Mouse (Mus musculus) left cerebral cortex, adult 2 months (tissue): ENCODE measurements at regions not wholly inside any gene's neighbourhood (a gene's known extent, or its start where the extent isn't known, plus 50 kb on each side); places are given as distances from the start of the nearest gene placed in this dataset.

Experiments
- DNase-seq, 2 experiments: peaks; one replicate each; pipeline ENCODE4 v3.0.0; 2021 to 2022; ENCODE audit warnings: low spot score in 2 of 2, mixed read lengths in 1 of 2; ENCODE audit errors: extremely low spot score in 1 of 2
- H3K27ac ChIP-seq: fragments of 200-600 bp; 2 replicates; pipeline ENCODE4 v1.8.1; 2022
- H3K4me3 ChIP-seq: fragments of 200-600 bp; 2 replicates; pipeline ENCODE4 v1.8.1; 2022
- CTCF ChIP-seq: fragments of 200-600 bp; IDR thresholded peaks from 2 replicates; pipeline ENCODE4 v1.8.1; 2022; ENCODE audit warnings: antibody characterized with exemption, mild to moderate bottlenecking, moderate library complexity
- intact Hi-C: fragments of 180-260 bp; cut with DNase I; formaldehyde crosslinking; loops from one replicate; pipeline ENCODE4 v1.15.1; 2025

DNA sequence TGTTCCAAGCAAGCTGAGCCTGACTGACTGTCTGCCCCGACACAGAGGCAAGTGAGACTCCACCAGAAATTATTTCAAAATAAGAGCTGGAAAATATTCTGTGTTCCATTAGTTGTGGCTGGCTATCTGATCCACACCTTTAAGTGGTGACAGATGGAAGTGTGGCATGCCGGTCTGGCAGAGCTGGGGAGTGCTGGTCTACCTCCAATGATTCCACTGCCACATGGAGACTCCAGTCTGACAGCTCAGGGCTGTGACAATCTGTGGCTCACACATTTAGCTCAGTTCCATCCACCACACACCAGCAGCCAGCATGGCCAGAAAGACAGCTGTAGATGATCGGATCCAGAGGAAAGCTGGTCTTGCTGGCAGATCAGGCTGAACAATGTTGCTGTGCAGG lies 175.3 kb upstream of the Eef2kmt start:
- peak in 1 of 2 experiments; percentile 25 for DNase-seq
- H3K4me3 ChIP-seq, result no peak overlapping the region
- intact Hi-C loops, result no loop called here
- no peak overlapping the region for H3K27ac ChIP-seq
- no peak for TF ChIP-seq CTCF

DNA sequence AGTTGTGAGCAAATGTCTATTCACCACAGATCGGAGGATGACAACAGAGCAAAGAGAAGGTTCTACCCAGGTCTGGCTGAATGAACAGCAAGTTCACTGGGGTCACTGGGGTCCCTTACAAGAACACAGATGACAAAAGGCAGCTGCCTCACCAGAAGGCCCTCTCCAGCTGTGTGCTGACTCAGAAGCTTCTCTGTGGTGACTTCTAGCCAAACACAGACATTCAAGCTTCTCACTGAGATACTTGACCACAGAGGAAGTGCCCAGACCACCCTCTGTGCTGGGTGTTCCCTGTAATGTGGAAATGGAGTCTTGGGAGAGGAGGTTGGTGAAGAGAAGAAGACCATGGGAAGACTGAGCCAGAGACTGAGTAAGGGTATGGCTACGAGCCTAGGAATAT lies 173.7 kb upstream of the Eef2kmt start:
- no peak for DNase-seq
- Histone ChIP-seq H3K4me3 (no peak overlapping the region), H3K27ac (no peak overlapping the region)
- no peak for TF ChIP-seq CTCF
- intact Hi-C loops, result no loop called here

DNA sequence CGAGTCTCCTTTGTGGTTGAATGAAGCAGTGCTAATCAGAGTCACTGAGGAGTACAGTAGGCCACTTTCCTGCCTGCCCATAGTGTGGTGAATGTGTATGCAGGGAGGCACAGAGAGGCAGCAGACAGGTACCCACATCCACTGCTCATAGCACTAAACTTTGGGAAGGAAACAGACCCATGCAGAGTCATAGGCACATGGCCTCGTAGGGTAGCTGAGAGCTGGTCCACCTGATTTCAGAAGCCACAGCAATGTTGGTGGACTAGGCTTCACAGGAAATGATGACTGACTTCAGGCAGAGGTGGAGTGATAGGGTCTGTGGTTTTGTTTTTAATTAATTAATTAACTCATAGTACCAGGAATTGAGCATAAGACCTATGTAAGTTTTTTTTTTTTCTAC lies 170.1 kb upstream of the Eef2kmt start:
- intact Hi-C loops, result no loop called here
- no peak overlapping the region for H3K27ac ChIP-seq
- TF ChIP-seq CTCF, result no peak
- no peak overlapping the region for H3K4me3 ChIP-seq
- DNase-seq, result no peak

DNA sequence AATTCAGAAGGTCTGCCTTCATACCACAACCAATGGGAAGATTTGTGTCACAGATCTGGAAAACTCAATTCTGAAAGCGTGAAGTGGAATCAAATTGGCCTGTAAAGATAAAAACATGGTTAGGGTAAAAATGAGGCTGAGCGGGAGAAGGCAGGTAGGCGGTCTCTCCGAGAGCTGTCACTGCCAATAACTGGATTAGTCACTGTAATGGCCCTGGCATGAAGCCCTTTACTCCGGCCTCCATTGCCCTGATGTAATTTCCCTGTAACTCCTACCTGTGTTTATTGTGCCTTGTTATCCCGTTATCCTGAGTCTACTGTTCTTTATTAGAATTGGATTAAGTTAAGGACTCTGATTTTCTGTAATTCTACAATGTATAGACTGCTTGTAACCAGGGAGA lies 166.3 kb upstream of the Eef2kmt start:
- TF ChIP-seq CTCF, result no peak
- DNase-seq, result no peak
- Histone ChIP-seq H3K4me3 (no peak overlapping the region), H3K27ac (no peak overlapping the region)
- intact Hi-C loops, result no loop called here

DNA sequence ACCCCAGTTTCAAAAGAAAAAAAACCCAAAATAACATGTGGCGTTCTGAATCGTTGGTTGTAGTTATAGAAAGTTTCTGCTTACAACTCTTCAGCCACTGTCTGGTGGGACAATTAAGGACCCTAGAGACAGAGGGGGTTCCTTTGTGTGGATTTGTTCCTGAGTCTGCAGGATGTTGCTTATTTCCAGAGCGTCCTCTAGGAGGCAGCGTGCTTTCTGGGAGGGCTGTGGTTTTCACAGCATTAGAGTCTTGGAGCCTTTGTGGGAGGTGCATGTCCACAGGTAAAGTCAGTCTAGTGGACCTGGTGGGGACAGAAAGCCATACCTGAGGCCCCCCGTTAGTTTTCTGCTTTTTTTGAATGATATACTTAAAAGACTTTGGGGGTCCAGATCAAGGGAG lies 165.8 kb upstream of the Eef2kmt start:
- TF ChIP-seq CTCF, result peak; percentile 6
- Histone ChIP-seq H3K4me3 (no peak overlapping the region), H3K27ac (no peak overlapping the region)
- intact Hi-C loops, result no loop called here
- DNase-seq, result no peak

DNA sequence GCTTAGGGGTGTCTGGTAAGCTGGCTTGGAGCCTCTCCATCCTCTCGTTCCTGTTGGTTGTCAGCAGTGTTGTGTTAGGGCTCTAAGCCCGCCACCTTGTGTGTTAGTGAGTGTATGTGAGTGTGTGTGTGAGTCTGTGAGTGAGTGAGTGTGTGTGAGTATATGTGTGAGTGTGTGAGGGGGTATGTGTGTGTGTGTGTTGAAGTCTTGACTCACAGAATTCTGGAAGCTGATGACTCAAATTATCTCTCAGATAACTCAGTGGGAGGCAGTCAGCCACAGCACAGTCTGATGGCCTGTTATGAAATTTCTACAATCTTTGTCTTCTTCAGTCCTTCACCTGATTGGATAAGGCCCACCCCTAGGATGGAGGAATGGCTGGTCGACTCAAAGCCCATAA lies 163.7 kb upstream of the Eef2kmt start:
- no peak for TF ChIP-seq CTCF
- Histone ChIP-seq H3K4me3 (no peak overlapping the region), H3K27ac (no peak overlapping the region)
- peak in 1 of 2 experiments; percentile 26 for DNase-seq
- intact Hi-C loops, result no loop called here

DNA sequence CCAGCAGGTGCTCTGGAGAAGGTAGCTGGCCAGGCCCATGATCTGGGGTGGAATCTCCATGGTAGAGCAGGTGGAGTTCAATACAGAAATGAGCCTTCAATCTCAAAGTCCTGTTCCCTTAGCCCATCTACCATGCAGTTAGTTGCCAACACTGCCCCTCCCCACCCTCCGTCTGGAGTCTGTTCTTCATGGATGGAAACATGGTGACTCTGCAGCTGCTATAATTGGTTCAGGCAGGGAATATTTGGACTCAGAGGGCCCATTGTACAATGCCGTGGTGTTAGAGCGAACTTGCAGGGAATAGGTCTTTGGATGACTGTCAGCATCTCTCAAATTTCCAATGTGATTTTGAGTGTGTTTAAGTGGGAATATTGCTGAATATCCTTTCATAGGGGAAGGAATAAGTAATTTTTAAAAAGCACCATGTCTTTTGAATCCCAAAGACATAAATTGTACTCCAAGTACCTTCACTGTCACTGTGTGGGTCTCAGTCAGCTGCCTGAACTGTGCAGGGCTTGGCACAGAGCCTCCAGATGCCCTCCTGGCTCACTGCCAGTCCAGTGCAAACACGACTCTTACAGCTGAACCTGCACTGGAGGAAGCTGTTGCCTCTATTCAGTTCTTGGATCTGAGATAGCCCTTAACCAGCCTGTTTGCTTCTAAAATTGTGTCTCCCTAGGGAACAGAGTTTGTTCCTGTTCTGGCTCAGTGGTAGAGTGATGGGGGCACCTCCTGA lies 162.8 kb upstream of the Eef2kmt start:
- no peak for DNase-seq
- intact Hi-C loops, result no loop called here
- H3K27ac ChIP-seq, result no peak overlapping the region
- TF ChIP-seq CTCF, result no peak
- H3K4me3 ChIP-seq, result no peak overlapping the region

DNA sequence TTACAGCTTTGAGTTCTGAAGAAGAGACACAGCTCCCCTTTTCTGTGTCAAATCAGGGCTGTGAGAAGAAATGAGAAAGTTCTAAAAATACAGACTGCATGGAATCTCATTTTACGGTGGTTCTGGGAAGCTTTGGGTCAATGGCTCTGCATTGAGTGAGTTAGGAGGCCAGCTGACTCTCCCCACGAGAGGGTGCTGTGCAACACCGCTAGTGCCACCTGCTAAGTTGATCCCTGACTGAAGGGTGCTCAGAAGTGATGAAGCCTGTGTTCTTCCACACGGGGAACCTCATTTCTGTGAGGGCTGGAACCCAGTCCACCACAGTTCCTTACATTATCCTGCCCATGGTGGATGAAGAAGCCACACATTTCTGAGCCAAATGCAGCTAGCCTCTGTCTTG lies 159.5 kb upstream of the Eef2kmt start:
- TF ChIP-seq CTCF, result no peak; the same call in 1 of the 2 replicates
- intact Hi-C loops, result no loop called here
- H3K27ac ChIP-seq, result no peak overlapping the region
- no peak for DNase-seq
- no peak overlapping the region for H3K4me3 ChIP-seq

DNA sequence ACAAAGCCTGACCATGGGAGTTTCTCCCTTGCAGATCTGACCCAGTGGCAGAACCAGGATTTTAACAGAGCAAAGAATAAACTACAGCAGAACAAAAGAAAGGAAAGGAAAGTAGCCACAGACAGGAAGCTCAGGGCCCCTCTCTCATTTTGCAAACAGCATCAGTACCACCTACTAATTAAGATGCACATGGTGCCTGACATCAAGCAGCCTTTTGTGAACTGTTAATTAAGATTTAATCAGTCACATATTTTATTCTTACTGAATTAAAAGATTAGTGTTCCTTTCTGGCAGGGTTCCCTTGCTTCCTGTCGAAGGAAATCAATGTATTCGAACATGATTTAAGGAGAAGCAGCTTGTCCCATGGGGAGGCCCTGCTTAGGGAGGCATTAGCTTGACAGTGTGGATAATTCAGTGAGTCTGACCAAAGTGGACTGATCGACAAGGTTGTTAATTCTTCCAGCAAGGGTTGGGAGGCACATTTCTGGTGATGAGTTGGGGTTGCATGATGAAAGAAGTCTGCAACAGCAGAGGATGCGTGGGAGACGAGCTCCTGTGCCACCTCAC lies 156.1 kb upstream of the Eef2kmt start:
- intact Hi-C loops, result no loop called here
- Histone ChIP-seq H3K4me3 (no peak overlapping the region), H3K27ac (no peak overlapping the region)
- TF ChIP-seq CTCF, result no peak
- DNase-seq, result no peak

DNA sequence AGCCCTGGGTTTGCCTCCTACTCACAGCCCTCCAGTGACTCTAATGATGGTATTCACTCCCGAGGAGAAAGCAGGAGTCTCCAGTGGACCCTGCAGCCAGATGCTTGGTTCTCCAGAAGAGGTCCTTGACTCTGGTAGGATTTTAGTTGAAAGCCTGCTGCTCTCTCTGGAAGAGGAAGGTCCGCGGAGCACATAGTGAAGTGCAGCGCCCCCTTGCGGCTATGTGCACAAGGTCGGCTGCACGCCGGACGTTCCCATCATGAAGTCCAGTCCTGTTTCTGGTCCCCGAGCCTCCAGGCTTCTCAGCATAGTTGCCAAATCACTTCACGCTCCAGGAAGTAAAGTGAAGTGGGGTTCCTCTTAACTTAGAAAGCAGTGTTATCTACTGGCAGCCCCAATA lies 150.9 kb upstream of the Eef2kmt start:
- DNase-seq, result peak; percentile 55 to 62
- Histone ChIP-seq H3K27ac (no peak overlapping the region), H3K4me3 (no peak overlapping the region)
- intact Hi-C loops, result loop anchor here (1.0 kb wide), 1 partner anchor 100 kb away; no protein-coding TSS in a partner anchor
- TF ChIP-seq CTCF, result peak; percentile 81

DNA sequence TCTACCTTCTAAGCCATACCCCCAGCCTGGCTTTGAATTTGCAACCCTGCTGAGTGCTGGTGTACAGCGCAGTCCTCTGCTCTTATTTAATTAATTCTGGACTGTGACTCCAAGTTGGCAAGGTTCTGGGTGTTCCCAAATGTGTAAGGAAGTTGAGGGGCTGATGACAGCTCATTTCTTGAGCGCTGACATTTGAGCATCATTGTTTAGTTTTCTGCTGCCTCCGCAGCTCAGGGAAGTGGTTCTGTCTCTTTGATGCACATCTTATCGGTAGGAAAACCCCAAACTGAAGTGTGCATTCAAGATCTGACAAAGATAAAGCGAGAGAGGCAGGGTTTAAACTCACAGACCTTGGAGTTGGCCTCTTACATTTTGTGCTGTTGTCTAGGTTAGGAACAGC lies 137.6 kb upstream of the Eef2kmt start:
- TF ChIP-seq CTCF, result no peak
- no peak overlapping the region for H3K4me3 ChIP-seq
- H3K27ac ChIP-seq, result no peak overlapping the region
- DNase-seq, result no peak
- intact Hi-C loops, result no loop called here

DNA sequence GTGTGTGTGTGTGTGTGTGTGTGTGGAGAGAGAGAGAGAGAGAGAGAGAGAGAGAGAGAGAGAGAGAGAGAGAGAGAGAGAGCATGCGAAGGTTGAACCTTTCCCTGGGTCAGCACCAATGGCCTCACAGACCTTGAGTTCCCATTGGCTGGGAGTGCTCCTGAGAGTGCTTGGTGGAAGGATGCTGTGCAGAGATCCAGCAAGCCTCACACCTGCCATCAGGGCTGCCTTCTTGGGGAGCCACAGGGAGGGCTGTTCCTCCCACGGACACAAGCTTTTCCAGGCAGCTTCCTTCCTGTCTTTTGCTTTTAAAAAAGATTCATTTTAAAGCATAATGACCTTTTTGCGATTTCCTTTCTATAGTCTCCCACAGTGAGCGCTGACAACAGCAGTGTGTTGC lies 127.1 kb upstream of the Eef2kmt start:
- DNase-seq, result peak; percentile 25 to 26
- no peak for TF ChIP-seq CTCF
- H3K4me3 ChIP-seq, result no peak overlapping the region
- H3K27ac ChIP-seq, result no peak overlapping the region
- intact Hi-C loops, result no loop called here
